In the genomic region with DNA sequence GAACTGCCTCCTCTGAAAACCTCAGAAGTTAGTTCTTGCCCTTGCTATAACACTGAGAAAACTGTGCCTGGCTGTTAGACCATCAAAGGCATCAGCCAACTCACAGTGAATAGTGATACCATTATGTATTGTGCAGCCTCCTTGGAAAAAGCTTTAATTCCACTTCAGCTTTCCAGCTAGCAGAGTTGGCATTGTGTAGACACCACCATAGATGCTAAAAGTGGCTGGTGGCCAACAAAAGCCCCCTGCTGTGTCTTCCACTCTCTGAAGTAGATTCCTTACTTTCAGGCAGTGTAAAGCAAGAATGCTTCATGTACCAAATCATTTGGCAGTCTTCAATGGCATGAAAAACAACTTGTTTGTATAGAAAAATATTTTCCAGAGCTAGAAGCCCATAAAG, we compare ENCODE assay signal across 12 mouse cellular contexts.
A peak's percentile ranks its signal among the peaks of the same experiment; 100 is the strongest.
DNase-seq lines count a peak whose midpoint lies in the region; ATAC-seq and TF ChIP-seq lines count a peak whose summit lies in the region.
"Had no signal": no experiment of that assay in that cellular context is flagged by ENCODE, and none has a peak within 500 bp of the region (broad histone marks: within the 10 kb centered on the region; RNA-seq: fewer than 3 reads in every experiment).

No protein-coding gene starts in this region.

- H3K36me3 ChIP-seq in hindbrain, embryonic 14.5 days (replicated peaks; ENCODE audit: control insufficient read depth, insufficient read depth) = no peaks in the 10 kb centered on the region
- no peaks in the 10 kb centered on the region for H3K36me3 ChIP-seq in hindbrain, embryonic 12.5 days
- H3K36me3 ChIP-seq in embryonic facial prominence, embryonic 13.5 days = no peaks in the 10 kb centered on the region
- no peaks in the 10 kb centered on the region for H3K36me3 ChIP-seq in limb, embryonic 14.5 days (ENCODE audit: control insufficient read depth, insufficient read depth, low read length)
- H3K36me3 ChIP-seq: neural tube, embryonic 12.5 days had no signal

- peak overlapping the region; percentile 59 for H3K27ac ChIP-seq in hindbrain, embryonic 14.5 days
- no peak overlapping the region for H3K27ac ChIP-seq in hindbrain, embryonic 12.5 days
- peak overlapping the region; percentile 89 for H3K27ac ChIP-seq in embryonic facial prominence, embryonic 13.5 days
- peak overlapping the region; percentile 33; the same call in 1 of the 2 replicates for H3K27ac ChIP-seq in limb, embryonic 14.5 days (replicated peaks; ENCODE audit: low read depth, low read length)
- H3K27ac ChIP-seq: kidney, postnatal 0 days; left cerebral cortex, adult 2 months; neural tube, embryonic 12.5 days had no signal

- TF ChIP-seq POLR2A in limb, embryonic 14.5 days (IDR thresholded peaks at IDR 0.05; ENCODE audit: borderline replicate concordance, extremely low read depth, insufficient read depth, insufficient read length) = no peak

- DNase-seq in hindbrain, embryonic 14.5 days (ENCODE audit: low spot score) = peak; percentile 60
- DNase-seq in cerebellum, adult 11-12 months = peak; percentile 42
- DNase-seq in limb, embryonic 14.5 days (ENCODE audit: low spot score) = peak; percentile 64
- no peak for DNase-seq in ovary, postnatal 36 days (ENCODE audit: low spot score)
- no peak for DNase-seq in adrenal gland, adult (ENCODE audit: inconsistent age in 2 of 2, low spot score in 1 of 2)
- no peak for DNase-seq in frontal cortex, postnatal 25 days (ENCODE audit: low spot score in 2 of 2)

- no peaks in the 10 kb centered on the region for H3K9me3 ChIP-seq in hindbrain, embryonic 14.5 days (ENCODE audit: control insufficient read depth, low read length)
- no peaks in the 10 kb centered on the region for H3K9me3 ChIP-seq in hindbrain, embryonic 12.5 days (replicated peaks)
- H3K9me3 ChIP-seq in embryonic facial prominence, embryonic 13.5 days = no peaks in the 10 kb centered on the region
- H3K9me3 ChIP-seq in limb, embryonic 14.5 days (ENCODE audit: control insufficient read depth, low read length) = no peaks in the 10 kb centered on the region
- H3K9me3 ChIP-seq: neural tube, embryonic 12.5 days had no signal

- H3K4me1 ChIP-seq in hindbrain, embryonic 14.5 days (replicated peaks; ENCODE audit: control insufficient read depth, insufficient read depth, low read length) = 0 out of 2 replicates have a peak, but pooled peaks cover 5% of the 10 kb centered on the region
- H3K4me1 ChIP-seq in hindbrain, embryonic 12.5 days = peaks cover 9% of the 10 kb centered on the region
- H3K4me1 ChIP-seq in embryonic facial prominence, embryonic 13.5 days = peaks cover 27% of the 10 kb centered on the region
- H3K4me1 ChIP-seq in limb, embryonic 14.5 days (ENCODE audit: control insufficient read depth, insufficient read depth, low read length) = peaks cover 24% of the 10 kb centered on the region

- H3K4me3 ChIP-seq in hindbrain, embryonic 14.5 days (replicated peaks; ENCODE audit: low read length) = no peak overlapping the region
- no peak overlapping the region for H3K4me3 ChIP-seq in hindbrain, embryonic 12.5 days
- no peak overlapping the region for H3K4me3 ChIP-seq in embryonic facial prominence, embryonic 13.5 days
- H3K4me3 ChIP-seq in limb, embryonic 14.5 days (replicated peaks; ENCODE audit: low read length) = no peak overlapping the region
- H3K4me3 ChIP-seq: left cerebral cortex, adult 2 months; neural tube, embryonic 12.5 days had no signal

- H3K9ac ChIP-seq in hindbrain, embryonic 14.5 days = no peak overlapping the region
- H3K9ac ChIP-seq in hindbrain, embryonic 12.5 days = no peak overlapping the region
- no peak overlapping the region for H3K9ac ChIP-seq in embryonic facial prominence, embryonic 13.5 days
- H3K9ac ChIP-seq in limb, embryonic 14.5 days (ENCODE audit: low read depth, low read length, severe bottlenecking) = no peak overlapping the region
- H3K9ac ChIP-seq: neural tube, embryonic 12.5 days had no signal

- H3K4me2 ChIP-seq in hindbrain, embryonic 14.5 days (replicated peaks) = no peak overlapping the region
- H3K4me2 ChIP-seq in hindbrain, embryonic 12.5 days (replicated peaks) = no peak overlapping the region
- no peak overlapping the region for H3K4me2 ChIP-seq in embryonic facial prominence, embryonic 13.5 days
- no peak overlapping the region for H3K4me2 ChIP-seq in limb, embryonic 14.5 days (replicated peaks; ENCODE audit: low read depth, low read length, severe bottlenecking)
- H3K4me2 ChIP-seq: neural tube, embryonic 12.5 days had no signal

- ATAC-seq in hindbrain, embryonic 14.5 days (ENCODE audit: low FRiP score) = peak; percentile 79
- no peak for ATAC-seq in hindbrain, embryonic 12.5 days (ENCODE audit: low FRiP score)
- ATAC-seq in embryonic facial prominence, embryonic 13.5 days (ENCODE audit: insufficient number of reproducible peaks, insufficient read depth, low FRiP score, low TSS enrichment, low read depth) = no peak
- ATAC-seq in limb, embryonic 14.5 days (ENCODE audit: low FRiP score, low read depth) = 0 out of 2 replicates have a peak, but pooled peaks have one; percentile 23
- ATAC-seq: inflammation-experienced regulatory T-cells, adult 6 months had no signal

- no peaks in the 10 kb centered on the region for H3K27me3 ChIP-seq in hindbrain, embryonic 14.5 days (ENCODE audit: control insufficient read depth, insufficient read depth, low read length)
- no peaks in the 10 kb centered on the region for H3K27me3 ChIP-seq in hindbrain, embryonic 12.5 days
- no peaks in the 10 kb centered on the region for H3K27me3 ChIP-seq in embryonic facial prominence, embryonic 13.5 days
- no peaks in the 10 kb centered on the region for H3K27me3 ChIP-seq in limb, embryonic 14.5 days (ENCODE audit: control insufficient read depth, insufficient read depth, low read length)
- H3K27me3 ChIP-seq: neural tube, embryonic 12.5 days had no signal

Comparison
In these comparisons a context has a peak if more than half of its experiments do, and no peak if none do; other contexts are left out.
1. ATAC-seq: peak in hindbrain, embryonic 14.5 days (single experiment) and limb, embryonic 14.5 days (single experiment); none in hindbrain, embryonic 12.5 days (single experiment) and embryonic facial prominence, embryonic 13.5 days (single experiment).
2. DNase-seq: peak in hindbrain, embryonic 14.5 days (single experiment), cerebellum, adult 11-12 months (single experiment) and limb, embryonic 14.5 days (single experiment); none in ovary, postnatal 36 days (single experiment), adrenal gland, adult (0 of 2) and frontal cortex, postnatal 25 days (0 of 2).